Mouse (Mus musculus) hindbrain, embryonic 13.5 days (tissue): ENCODE results near the gene Tmem131. TPM values are rescaled to one million over a fixed set of nuclear protein-coding genes. Genes with fewer than 3 reads are reported as not detected.

ENCODE experiments used
- ATAC-seq: fragments of 200-750 bp; cut with Nextera tagmentation; 2 replicates; pipeline ENCODE4 v1.8.0; 2017; ENCODE audit warnings: moderate TSS enrichment; ENCODE audit not compliant: low FRiP score
- H3K27ac ChIP-seq: fragments of 300-500 bp; sonication (generic); 2 replicates; pipeline ENCODE4 v1.5.1; 2015; ENCODE audit warnings: inconsistent platforms, mild to moderate bottlenecking, moderate library complexity
- H3K27me3 ChIP-seq: fragments of 300-500 bp; sonication (generic); 2 replicates; pipeline ENCODE4 v1.6.1; 2015; ENCODE audit warnings: mild to moderate bottlenecking, inconsistent platforms
- H3K36me3 ChIP-seq: fragments of 300-500 bp; sonication (generic); 2 replicates; pipeline ENCODE4 v1.6.1; 2015; ENCODE audit warnings: mild to moderate bottlenecking, inconsistent platforms
- H3K4me1 ChIP-seq: fragments of 300-500 bp; sonication (generic); replicated peaks from 2 replicates; pipeline ENCODE4 v1.6.1; 2015; ENCODE audit warnings: inconsistent platforms
- H3K4me2 ChIP-seq: fragments of 300-500 bp; sonication (generic); 2 replicates; pipeline ENCODE4 v1.6.1; 2015; ENCODE audit warnings: inconsistent platforms, mild to moderate bottlenecking, moderate library complexity
- H3K4me3 ChIP-seq: fragments of 300-500 bp; sonication (generic); 2 replicates; pipeline ENCODE4 v1.5.1; 2015; ENCODE audit warnings: mild to moderate bottlenecking, inconsistent platforms
- H3K9ac ChIP-seq: fragments of 300-500 bp; sonication (generic); 2 replicates; pipeline ENCODE4 v1.6.1; 2015; ENCODE audit warnings: mild to moderate bottlenecking, inconsistent platforms
- H3K9me3 ChIP-seq: fragments of 300-500 bp; sonication (generic); 2 replicates; pipeline ENCODE4 v1.6.1; 2016; ENCODE audit warnings: inconsistent platforms
- WGBS: fragments of 180-500 bp; shearing (Covaris S2); methylation state at CpG from one replicate; pipeline ENCODE4 v1.1.7; 2015; 5-methylcytosine and 5-hydroxymethylcytosine counted together
- polyA plus RNA-seq: library from polyadenylated mRNA; unstranded; fragments of >200 nt; fragmentation: Nextera tagmentation; extraction: Ambion mirVana; gene quantifications from 2 replicates; pipeline ENCODE4 v1.2.1, GENCODE M21; 2015

Tmem131 gene
- polyA plus RNA-seq, 1 experiment from 2014 or later = 11.6 TPM

GRCm38 (mm10) chr1:36893146-36893545, 50.3 kb downstream of the Tmem131 start:
- no peak for ATAC-seq
- no peak overlapping the region for H3K9ac ChIP-seq
- H3K27me3 ChIP-seq = no peaks in the 10 kb centered on the region
- H3K9me3 ChIP-seq = no peaks in the 10 kb centered on the region
- peaks cover 17% of the 10 kb centered on the region; the same call in 1 of the 2 replicates for H3K4me1 ChIP-seq
- H3K4me2 ChIP-seq = no peak overlapping the region
- no peak overlapping the region for H3K27ac ChIP-seq
- WGBS = 50% methylated on average over 6 of the region's 6 CpGs
- H3K36me3 ChIP-seq = no peaks in the 10 kb centered on the region
- no peak overlapping the region for H3K4me3 ChIP-seq

- H3K9me3 ChIP-seq = no peaks in the 10 kb centered on the region
- H3K4me2 ChIP-seq = no peak overlapping the region
- H3K4me3 ChIP-seq = no peak overlapping the region
- H3K4me1 ChIP-seq = peaks cover 17% of the 10 kb centered on the region; the same call in 1 of the 2 replicates
- no peak overlapping the region for H3K9ac ChIP-seq
- H3K27ac ChIP-seq = no peak overlapping the region
- no peak for ATAC-seq
- no peaks in the 10 kb centered on the region for H3K27me3 ChIP-seq
- WGBS = 97% methylated on average over 3 of the region's 3 CpGs
- no peaks in the 10 kb centered on the region for H3K36me3 ChIP-seq
Observed at GRCm38 (mm10) chr1:36892461-36892860, 51.0 kb downstream of the Tmem131 start.

GRCm38 (mm10) chr1:36889016-36889415, 54.5 kb downstream of the Tmem131 start:
- Histone ChIP-seq H3K4me1 (peaks cover 30% of the 10 kb centered on the region), H3K9me3 (no peaks in the 10 kb centered on the region), H3K27ac (no peak overlapping the region), H3K36me3 (peaks cover 5% of the 10 kb centered on the region; the same call in 1 of the 2 replicates), H3K4me3 (no peak overlapping the region), H3K4me2 (no peak overlapping the region), H3K27me3 (no peaks in the 10 kb centered on the region), H3K9ac (no peak overlapping the region)
- ATAC-seq = no peak
- 86% methylated on average over 5 of the region's 5 CpGs for WGBS

- Histone ChIP-seq H3K4me1 (peaks cover 26% of the 10 kb centered on the region), H3K9me3 (no peaks in the 10 kb centered on the region), H3K4me2 (no peak overlapping the region), H3K27ac (no peak overlapping the region), H3K27me3 (no peaks in the 10 kb centered on the region), H3K36me3 (peaks cover 5% of the 10 kb centered on the region; the same call in 1 of the 2 replicates), H3K4me3 (no peak overlapping the region), H3K9ac (no peak overlapping the region)
- no peak for ATAC-seq
- WGBS = 92% methylated on average over 3 of the region's 3 CpGs
Observed at GRCm38 (mm10) chr1:36887172-36887571, 56.3 kb downstream of the Tmem131 start.

GRCm38 (mm10) chr1:36886489-36886888, 57.0 kb downstream of the Tmem131 start:
- WGBS = 72% methylated on average over 4 of the region's 4 CpGs
- no peak overlapping the region for H3K27ac ChIP-seq

GRCm38 (mm10) chr1:36884536-36884935, 58.9 kb downstream of the Tmem131 start:
- Histone ChIP-seq H3K27ac (no peak overlapping the region), H3K4me1 (peaks cover 16% of the 10 kb centered on the region), H3K27me3 (no peaks in the 10 kb centered on the region), H3K9me3 (no peaks in the 10 kb centered on the region), H3K9ac (no peak overlapping the region), H3K4me3 (no peak overlapping the region), H3K4me2 (no peak overlapping the region), H3K36me3 (peaks cover 22% of the 10 kb centered on the region)
- no peak for ATAC-seq
- WGBS = 67% methylated on average over 3 of the region's 3 CpGs

More at GRCm38 (mm10) chr1:36886489-36886888, 57.0 kb downstream of the Tmem131 start:
- no peaks in the 10 kb centered on the region for H3K27me3 ChIP-seq
- ATAC-seq = no peak
- H3K4me2 ChIP-seq = no peak overlapping the region
- no peak overlapping the region for H3K9ac ChIP-seq
- H3K9me3 ChIP-seq = no peaks in the 10 kb centered on the region
- H3K4me1 ChIP-seq = peaks cover 26% of the 10 kb centered on the region
- H3K4me3 ChIP-seq = no peak overlapping the region
- peaks cover 5% of the 10 kb centered on the region; the same call in 1 of the 2 replicates for H3K36me3 ChIP-seq

- no peak overlapping the region for H3K27ac ChIP-seq
- 64% methylated on average over 2 of the region's 2 CpGs for WGBS
- no peak overlapping the region for H3K4me2 ChIP-seq
- no peak overlapping the region for H3K4me3 ChIP-seq
- H3K9ac ChIP-seq = no peak overlapping the region
- ATAC-seq = no peak
- no peaks in the 10 kb centered on the region for H3K9me3 ChIP-seq
- H3K27me3 ChIP-seq = no peaks in the 10 kb centered on the region
- H3K36me3 ChIP-seq = peaks cover 22% of the 10 kb centered on the region
- peaks cover 16% of the 10 kb centered on the region for H3K4me1 ChIP-seq
Observed at GRCm38 (mm10) chr1:36883805-36884204, 59.7 kb downstream of the Tmem131 start.

- Histone ChIP-seq H3K27ac (no peak overlapping the region), H3K9ac (no peak overlapping the region), H3K27me3 (no peaks in the 10 kb centered on the region), H3K4me3 (no peak overlapping the region), H3K4me1 (0 out of 2 replicates have a peak, but pooled peaks cover 5% of the 10 kb centered on the region), H3K4me2 (no peak overlapping the region), H3K9me3 (no peaks in the 10 kb centered on the region), H3K36me3 (peaks cover 17% of the 10 kb centered on the region)
- no peak for ATAC-seq
- WGBS = 76% methylated on average over 1 of the region's 1 CpGs
Observed at GRCm38 (mm10) chr1:36879154-36879553, 64.3 kb downstream of the Tmem131 start.

GRCm38 (mm10) chr1:36877126-36877525, 66.3 kb downstream of the Tmem131 start:
- WGBS = 78% methylated on average over 1 of the region's 1 CpGs
- H3K9me3 ChIP-seq = no peaks in the 10 kb centered on the region
- no peaks in the 10 kb centered on the region for H3K4me1 ChIP-seq
- no peaks in the 10 kb centered on the region for H3K27me3 ChIP-seq
- peaks cover 17% of the 10 kb centered on the region for H3K36me3 ChIP-seq
- ATAC-seq = no peak
- H3K4me2 ChIP-seq = no peak overlapping the region
- no peak overlapping the region for H3K9ac ChIP-seq
- no peak overlapping the region for H3K4me3 ChIP-seq
- no peak overlapping the region for H3K27ac ChIP-seq

- no peak overlapping the region for H3K9ac ChIP-seq
- ATAC-seq = no peak
- peaks cover 5% of the 10 kb centered on the region; the same call in 1 of the 2 replicates for H3K36me3 ChIP-seq
- H3K27me3 ChIP-seq = no peaks in the 10 kb centered on the region
- no peaks in the 10 kb centered on the region for H3K9me3 ChIP-seq
- H3K4me2 ChIP-seq = no peak overlapping the region
- H3K4me3 ChIP-seq = no peak overlapping the region
- no peaks in the 10 kb centered on the region for H3K4me1 ChIP-seq
- WGBS = 76% methylated on average over 8 of the region's 8 CpGs
- H3K27ac ChIP-seq = no peak overlapping the region
Observed at GRCm38 (mm10) chr1:36874874-36875561, 68.4 kb downstream of the Tmem131 start.

GRCm38 (mm10) chr1:36871238-36871637, 72.2 kb downstream of the Tmem131 start:
- peaks cover 10% of the 10 kb centered on the region; the same call in 1 of the 2 replicates for H3K36me3 ChIP-seq
- 83% methylated on average over 4 of the region's 4 CpGs for WGBS
- no peak overlapping the region for H3K4me2 ChIP-seq
- H3K27ac ChIP-seq = no peak overlapping the region
- no peak for ATAC-seq
- H3K9ac ChIP-seq = no peak overlapping the region
- H3K4me3 ChIP-seq = no peak overlapping the region
- no peaks in the 10 kb centered on the region for H3K4me1 ChIP-seq
- H3K27me3 ChIP-seq = no peaks in the 10 kb centered on the region
- H3K9me3 ChIP-seq = no peaks in the 10 kb centered on the region

GRCm38 (mm10) chr1:36870518-36870917, 72.9 kb downstream of the Tmem131 start:
- WGBS = 77% methylated on average over 1 of the region's 1 CpGs

GRCm38 (mm10) chr1:36864757-36865156, 78.7 kb downstream of the Tmem131 start:
- Histone ChIP-seq H3K9me3 (no peaks in the 10 kb centered on the region), H3K36me3 (peaks cover 10% of the 10 kb centered on the region; the same call in 1 of the 2 replicates), H3K4me2 (no peak overlapping the region), H3K27me3 (no peaks in the 10 kb centered on the region), H3K4me1 (peaks cover 17% of the 10 kb centered on the region), H3K9ac (no peak overlapping the region), H3K4me3 (no peak overlapping the region), H3K27ac (no peak overlapping the region)
- no peak for ATAC-seq
- 72% methylated on average over 3 of the region's 3 CpGs for WGBS

More at GRCm38 (mm10) chr1:36870518-36870917, 72.9 kb downstream of the Tmem131 start:
- H3K4me1 ChIP-seq = no peaks in the 10 kb centered on the region
- no peak overlapping the region for H3K4me3 ChIP-seq
- no peaks in the 10 kb centered on the region for H3K9me3 ChIP-seq
- no peak for ATAC-seq
- no peaks in the 10 kb centered on the region for H3K27me3 ChIP-seq
- H3K27ac ChIP-seq = no peak overlapping the region
- no peak overlapping the region for H3K4me2 ChIP-seq
- H3K36me3 ChIP-seq = peaks cover 10% of the 10 kb centered on the region; the same call in 1 of the 2 replicates
- no peak overlapping the region for H3K9ac ChIP-seq
